23 mouse cellular contexts compared by ENCODE assay signal in the genomic region with DNA sequence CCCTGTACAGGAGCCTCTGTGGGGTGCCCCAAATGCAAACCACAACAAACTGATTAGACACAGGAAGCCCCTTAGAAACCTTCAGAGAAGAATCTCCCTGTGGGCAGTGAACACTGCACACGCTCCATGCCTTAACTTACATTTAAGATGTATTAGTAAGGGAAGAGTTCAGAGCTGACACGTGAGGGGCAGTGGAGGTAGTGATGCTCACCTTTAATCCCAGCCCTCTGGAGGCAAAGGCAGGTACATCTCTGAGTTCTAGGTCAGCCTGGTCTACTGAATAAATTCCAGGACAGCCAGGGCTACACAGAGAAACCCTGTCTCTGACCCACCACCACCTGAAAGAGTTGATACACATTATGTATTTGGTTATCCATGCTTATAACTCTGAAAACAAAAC. TPM values are rescaled to one million over a fixed set of nuclear protein-coding genes. Genes with fewer than 3 reads are reported as not detected.
"Had no signal": no experiment of that assay in that cellular context is flagged by ENCODE, and none has a peak within 500 bp of the region (broad histone marks: within the 10 kb centered on the region; RNA-seq: fewer than 3 reads in every experiment).

No protein-coding gene starts in this region.

- H3K4me3 ChIP-seq: lung, embryonic 15.5 days; megakaryocyte, embryonic 14.5 days; midbrain, embryonic 12.5 days; neural tube, embryonic 12.5 days; stomach, embryonic 15.5 days had no signal

- H3K9me3 ChIP-seq: lung, embryonic 15.5 days; midbrain, embryonic 12.5 days; neural tube, embryonic 12.5 days; stomach, embryonic 15.5 days had no signal

- H3K9ac ChIP-seq: lung, embryonic 15.5 days; midbrain, embryonic 12.5 days; neural tube, embryonic 12.5 days; stomach, embryonic 15.5 days had no signal

- H3K4me2 ChIP-seq: lung, embryonic 15.5 days; midbrain, embryonic 12.5 days; neural tube, embryonic 12.5 days; stomach, embryonic 15.5 days had no signal

- ATAC-seq: lung, postnatal 0 days had no signal

- H3K27ac ChIP-seq: lung, embryonic 15.5 days; macrophage; midbrain, embryonic 12.5 days; neural tube, embryonic 12.5 days; stomach, embryonic 15.5 days; stomach, postnatal 0 days had no signal

- H3K4me1 ChIP-seq: lung, embryonic 15.5 days; megakaryocyte, embryonic 14.5 days; stomach, embryonic 15.5 days had no signal

- DNase-seq: lung, adult 2 months; lung, postnatal 14 days; lung, postnatal 36 days; midbrain, embryonic 14.5 days; right cerebral cortex, postnatal 14 days; thymus, adult 2 months; thymus, postnatal 25 days; thymus, postnatal 4 days had no signal

- H3K36me3 ChIP-seq: lung, embryonic 15.5 days; midbrain, embryonic 12.5 days; neural tube, embryonic 12.5 days; stomach, embryonic 15.5 days had no signal

RNA-seq across cellular contexts. Expression of a gene that starts 15.9 kb away (rescaled TPM):
- total RNA-seq: megakaryocyte progenitor cell, adult 5-6 weeks; midbrain, postnatal 0 days; monocyte, adult 5-6 weeks; neutrophil, adult 5-6 weeks had no signal
- polyA plus RNA-seq: lung, adult 2 months; lung, embryonic 15.5 days; lung, postnatal 0 days; macrophage; midbrain, embryonic 14.5 days; midbrain, postnatal 0 days; neural tube, embryonic 14.5 days; spleen, adult 2 months; stomach, embryonic 15.5 days; stomach, postnatal 0 days; thymus, adult 2 months; urinary bladder, adult 2 months had no signal
